Comparison of ENCODE assay signal across 24 mouse cellular contexts in genomic region chrX:121592864-121593263, GRCm38 (mm10).
"Had no signal": no experiment of that assay in that cellular context is flagged by ENCODE, and none has a peak within 500 bp of the region (broad histone marks: within the 10 kb centered on the region; RNA-seq: fewer than 3 reads in every experiment).

No protein-coding gene starts in this region.

- H3K4me3 ChIP-seq: heart, embryonic 10.5 days; heart, embryonic 12.5 days; hindbrain, embryonic 12.5 days; intestine, embryonic 15.5 days; limb, embryonic 13.5 days; limb, embryonic 15.5 days; liver, embryonic 12.5 days had no signal

- H3K4me1 ChIP-seq: heart, embryonic 10.5 days; heart, embryonic 12.5 days; hindbrain, embryonic 12.5 days; intestine, embryonic 15.5 days; limb, embryonic 13.5 days; limb, embryonic 15.5 days; liver, embryonic 12.5 days had no signal

- H3K9me3 ChIP-seq: heart, embryonic 10.5 days; heart, embryonic 12.5 days; hindbrain, embryonic 12.5 days; intestine, embryonic 15.5 days; limb, embryonic 13.5 days; limb, embryonic 15.5 days; liver, embryonic 12.5 days had no signal

- H3K36me3 ChIP-seq: heart, embryonic 10.5 days; heart, embryonic 12.5 days; hindbrain, embryonic 12.5 days; intestine, embryonic 15.5 days; limb, embryonic 13.5 days; limb, embryonic 15.5 days; liver, embryonic 12.5 days had no signal

- ATAC-seq: hindbrain, embryonic 16.5 days; inflammation-experienced regulatory T-cells, adult 6 months; intestine, embryonic 15.5 days; intestine, postnatal 0 days; liver, embryonic 12.5 days had no signal

- H3K9ac ChIP-seq: heart, embryonic 12.5 days; hindbrain, embryonic 12.5 days; hindbrain, embryonic 14.5 days; intestine, embryonic 15.5 days; limb, embryonic 13.5 days; limb, embryonic 15.5 days; liver, embryonic 12.5 days; liver, embryonic 14.5 days had no signal

- H3K27me3 ChIP-seq: heart, embryonic 12.5 days; hindbrain, embryonic 12.5 days; intestine, embryonic 15.5 days; limb, embryonic 13.5 days; limb, embryonic 15.5 days; liver, embryonic 12.5 days had no signal

- DNase-seq: gastrocnemius, postnatal 14 days; gastrocnemius, postnatal 36 days; heart, adult 18-20 months; heart, postnatal 10 days; heart, postnatal 4 days; kidney, adult 18-20 months; kidney, adult 8-10 months; kidney, postnatal 10 days; kidney, postnatal 25 days; layer of hippocampus, adult 9-11 months; layer of hippocampus, postnatal 36 days; left cerebral cortex, postnatal 4 days had no signal

- H3K27ac ChIP-seq: heart, embryonic 10.5 days; hindbrain, embryonic 12.5 days; hindbrain, embryonic 14.5 days; intestine, embryonic 15.5 days; limb, embryonic 13.5 days; limb, embryonic 15.5 days; liver, embryonic 12.5 days; liver, embryonic 14.5 days had no signal

- H3K4me2 ChIP-seq: heart, embryonic 12.5 days; hindbrain, embryonic 12.5 days; hindbrain, embryonic 14.5 days; intestine, embryonic 15.5 days; limb, embryonic 13.5 days; limb, embryonic 15.5 days; liver, embryonic 12.5 days had no signal
